Mouse (Mus musculus): ENCODE measurements around the gene Rims3. TPM values are rescaled to one million over a fixed set of nuclear protein-coding genes. Genes with fewer than 3 reads are reported as not detected.

Gene Rims3
- polyA plus RNA-seq (2012; ENCODE audit: low replicate concordance): 16.2 and 18.0 TPM in 2 replicates

DNA sequence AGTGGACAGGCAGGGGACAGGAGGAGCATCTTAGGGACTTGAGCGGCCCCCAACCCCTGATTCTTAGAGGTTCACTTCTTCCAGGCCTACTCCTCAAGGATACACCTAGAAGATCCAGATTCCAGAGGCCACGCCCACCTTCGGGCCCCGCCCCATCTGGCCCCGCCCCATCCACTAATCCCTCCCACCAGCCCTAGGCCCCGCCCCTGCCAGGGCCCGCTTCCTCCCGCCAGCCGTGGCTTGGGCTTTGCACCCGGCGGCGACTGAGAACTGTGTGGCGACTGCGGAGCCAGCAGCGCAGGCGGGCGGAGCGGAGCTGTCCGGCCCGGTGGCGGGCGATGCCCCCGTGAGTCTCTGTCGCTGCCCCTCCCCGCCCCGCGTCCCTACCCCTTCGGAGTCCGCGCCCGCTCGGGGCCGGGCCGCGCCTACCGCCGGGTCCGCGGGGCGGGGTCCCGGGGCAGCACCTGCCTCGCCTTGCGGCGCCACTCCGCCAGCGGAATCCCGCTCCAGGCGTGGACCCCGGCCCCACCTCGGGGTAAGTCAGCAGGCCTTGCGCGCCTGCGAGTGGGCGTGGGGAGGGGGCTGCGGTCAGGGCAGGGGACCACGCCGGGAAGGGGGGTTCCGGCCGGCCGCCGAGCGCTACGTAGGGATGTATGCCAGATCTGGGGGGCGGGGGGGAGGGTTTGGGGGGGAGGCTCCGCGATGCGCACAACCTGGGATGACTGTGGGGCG is at the start of gene Rims3:
TSS of gene Rims3 (plus strand) at position 229 of the 732 bp plus-strand sequence.

DNA sequence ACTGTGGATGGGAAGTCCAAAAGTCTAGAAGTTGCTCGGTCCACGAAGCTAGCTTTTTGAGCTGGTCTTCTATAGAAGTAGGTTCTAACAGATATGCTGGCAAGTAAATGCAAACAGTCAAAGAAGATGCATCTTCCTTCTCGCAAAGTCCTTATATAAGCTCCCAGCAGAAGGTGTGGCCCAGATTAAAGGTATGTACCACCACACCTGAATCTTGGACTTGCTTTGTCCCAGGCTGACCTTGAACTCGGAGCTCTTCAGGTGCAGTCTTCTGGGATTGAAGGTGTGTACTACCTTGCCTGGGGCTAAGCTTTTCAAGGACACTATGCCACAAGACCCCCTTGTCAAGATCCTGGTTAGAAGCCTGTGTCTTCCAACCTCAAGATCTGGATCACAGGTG is 23.1 kb upstream of the Rims3 start, which contains the start of gene Nfyc:
TSS of gene Nfyc (minus strand) at position 101 of the 400 bp plus-strand sequence.

GRCm38 (mm10) chr4:120924554-120925299 is 70.1 kb downstream of the Rims3 start, which contains the start of gene Exo5:
Exo5 (minus strand) TSS chr4:120925017.

Other genes starting within 250 kb of the Rims3 start
- 22.2 and 34.5 TPM in 2 replicates for gene Cited4, start 188.2 kb upstream of the Rims3 start, polyA plus RNA-seq (2012; ENCODE audit: low replicate concordance)
- gene Kcnq4, start 106.2 kb upstream of the Rims3 start, polyA plus RNA-seq (2012; ENCODE audit: low replicate concordance): 0.07 and 0.23 TPM in 2 replicates
- gene Nfyc, start 23.2 kb upstream of the Rims3 start, polyA plus RNA-seq (2012; ENCODE audit: low replicate concordance): 60.3 and 111 TPM in 2 replicates
- 8.3 TPM in 2 replicates for gene Exo5, start 70.2 kb downstream of the Rims3 start, polyA plus RNA-seq (2012; ENCODE audit: low replicate concordance)
- 4.7 and 14.5 TPM in 2 replicates for gene Zfp69, start 96.9 kb downstream of the Rims3 start, polyA plus RNA-seq (2012; ENCODE audit: low replicate concordance)
- gene Smap2, start 162.4 kb downstream of the Rims3 start, polyA plus RNA-seq (2012; ENCODE audit: low replicate concordance): 65.4 and 90.4 TPM in 2 replicates
- gene Col9a2, start 184.6 kb downstream of the Rims3 start, polyA plus RNA-seq (2012; ENCODE audit: low replicate concordance): 0.17 and 0.93 TPM in 2 replicates
- 2.7 and 5.7 TPM in 2 replicates for gene Zmpste24, start 243.4 kb downstream of the Rims3 start, polyA plus RNA-seq (2012; ENCODE audit: low replicate concordance)

Data from hematopoietic multipotent progenitor cell, adult 10-12 weeks (in vitro differentiated cells).